Mouse (Mus musculus) forebrain, postnatal 0 days (tissue): Measurements from ENCODE around the gene Cd302. TPM values are rescaled to one million over a fixed set of nuclear protein-coding genes. Genes with fewer than 3 reads are reported as not detected.
A peak's percentile ranks its signal among the peaks of the same experiment; 100 is the strongest.

Source experiments
- ATAC-seq: fragments of 200-750 bp; cut with Nextera tagmentation; 2 replicates; pipeline ENCODE4 v1.8.0; 2017; ENCODE audit warnings: mild to moderate bottlenecking, moderate library complexity
- DNase-seq: peaks from one replicate; pipeline ENCODE4 v3.0.0-alpha.2; 2015
- H3K27ac ChIP-seq: fragments of 300-500 bp; sonication (generic); 2 replicates; pipeline ENCODE4 v1.5.1; 2014; ENCODE audit warnings: low read depth, mild to moderate bottlenecking, antibody characterized with exemption, low read length, moderate library complexity, mixed read lengths
- H3K27me3 ChIP-seq: fragments of 300-500 bp; sonication (generic); 2 replicates; pipeline ENCODE4 v1.6.1; 2014; ENCODE audit warnings: mild to moderate bottlenecking, low read length, mixed read lengths; ENCODE audit not compliant: insufficient read depth
- H3K36me3 ChIP-seq: fragments of 300-500 bp; sonication (generic); 2 replicates; pipeline ENCODE4 v1.6.1; 2014; ENCODE audit warnings: mild to moderate bottlenecking, moderate library complexity; ENCODE audit not compliant: insufficient read depth
- H3K4me1 ChIP-seq: fragments of 300-500 bp; sonication (generic); 2 replicates; pipeline ENCODE4 v1.6.1; 2014; ENCODE audit warnings: antibody characterized with exemption; ENCODE audit not compliant: insufficient read depth
- H3K4me2 ChIP-seq: fragments of 300-500 bp; sonication (generic); 2 replicates; pipeline ENCODE4 v1.6.1; 2014; ENCODE audit warnings: low read depth, mild to moderate bottlenecking, moderate library complexity
- H3K4me3 ChIP-seq: fragments of 300-500 bp; sonication (generic); 2 replicates; pipeline ENCODE4 v1.5.1; 2014; ENCODE audit warnings: low read depth, low read length, mixed read lengths
- H3K9ac ChIP-seq: fragments of 300-500 bp; sonication (generic); 2 replicates; pipeline ENCODE4 v1.6.1; 2014; ENCODE audit warnings: mild to moderate bottlenecking
- H3K9me3 ChIP-seq: fragments of 300-500 bp; sonication (generic); 2 replicates; pipeline ENCODE4 v1.6.1; 2016; ENCODE audit warnings: low read length
- CTCF ChIP-seq: sonication (generic); IDR thresholded peaks from 2 replicates; pipeline ENCODE4 v1.5.1; 2016; ENCODE audit warnings: antibody characterized with exemption, control low read depth, low read depth
- WGBS: fragments of 180-500 bp; shearing (Covaris S2); extraction: QIAGEN DNeasy Blood & Tissue Kit; methylation state at CpG from one replicate; pipeline ENCODE4 v1.1.7; 2014; 5-methylcytosine and 5-hydroxymethylcytosine counted together
- polyA plus RNA-seq: library from polyadenylated mRNA; unstranded; fragments of >200 nt; fragmentation: Nextera tagmentation; extraction: Ambion mirVana; gene quantifications from 2 replicates; pipeline ENCODE4 v1.2.1, GENCODE M21; 2015
- total RNA-seq: library from RNA; depleted of rRNA; stranded (reverse); fragments of >200 nt; gene quantifications from 2 replicates; pipeline ENCODE4 v1.2.3, GENCODE M21; 2014; rRNA removed

The Cd302 gene
- total RNA-seq (5.8 and 8.6 TPM in 2 replicates), polyA plus RNA-seq (19.3 and 22.9 TPM in 2 replicates)

- Histone ChIP-seq H3K36me3 (no peaks in the 10 kb centered on the region), H3K4me1 (0 out of 2 replicates have a peak, but pooled peaks cover 5% of the 10 kb centered on the region), H3K4me3 (peak within 1 kb of the TSS; percentile 47), H3K27me3 (no peaks in the 10 kb centered on the region), H3K27ac (no peak within 1 kb of the TSS), H3K9ac (peak within 1 kb of the TSS; percentile 42), H3K4me2 (peak within 1 kb of the TSS; percentile 97), H3K9me3 (no peaks in the 10 kb centered on the region)
- 59% methylated on average over 4 of the region's 4 CpGs for WGBS
- TF ChIP-seq CTCF, result no peak
- DNase-seq (no peak), ATAC-seq (no peak)
These were observed at the start of gene Cd302 for GRCm38 (mm10) chr2:60284467-60284821. TSS of gene Cd302 (minus strand) at chr2:60284488.

GRCm38 (mm10) chr2:60328641-60329040 lies 44.4 kb upstream of the Cd302 start:
- no peak for TF ChIP-seq CTCF
- 91% methylated on average over 10 of the region's 10 CpGs for WGBS
- Histone ChIP-seq H3K27me3 (no peaks in the 10 kb centered on the region), H3K4me1 (no peaks in the 10 kb centered on the region), H3K27ac (no peak overlapping the region), H3K36me3 (no peaks in the 10 kb centered on the region), H3K9ac (no peak overlapping the region), H3K9me3 (no peaks in the 10 kb centered on the region), H3K4me3 (no peak overlapping the region), H3K4me2 (no peak overlapping the region)
- ATAC-seq, result no peak
- no peak for DNase-seq

- DNase-seq (no peak), ATAC-seq (no peak)
- H3K27me3 ChIP-seq, result no peaks in the 10 kb centered on the region
- no peak overlapping the region for H3K9ac ChIP-seq
- no peak overlapping the region for H3K4me2 ChIP-seq
- WGBS, result 91% methylated on average over 11 of the region's 11 CpGs
- no peak for TF ChIP-seq CTCF
- no peak overlapping the region for H3K27ac ChIP-seq
- H3K9me3 ChIP-seq, result no peaks in the 10 kb centered on the region
- H3K4me1 ChIP-seq, result no peaks in the 10 kb centered on the region
- no peak overlapping the region for H3K4me3 ChIP-seq
- no peaks in the 10 kb centered on the region for H3K36me3 ChIP-seq
These were observed 43.3 kb upstream of the Cd302 start for GRCm38 (mm10) chr2:60327581-60327980.

GRCm38 (mm10) chr2:60326948-60327347 lies 42.7 kb upstream of the Cd302 start:
- no peak overlapping the region for H3K4me2 ChIP-seq
- H3K4me3 ChIP-seq, result no peak overlapping the region
- H3K36me3 ChIP-seq, result no peaks in the 10 kb centered on the region
- no peak overlapping the region for H3K9ac ChIP-seq
- H3K4me1 ChIP-seq, result no peaks in the 10 kb centered on the region
- H3K27ac ChIP-seq, result no peak overlapping the region
- TF ChIP-seq CTCF, result no peak
- no peaks in the 10 kb centered on the region for H3K27me3 ChIP-seq
- 81% methylated on average over 7 of the region's 7 CpGs for WGBS
- DNase-seq (no peak), ATAC-seq (no peak)
- H3K9me3 ChIP-seq, result no peaks in the 10 kb centered on the region

- no peak for DNase-seq
- WGBS, result 86% methylated on average over 5 of the region's 5 CpGs
- no peaks in the 10 kb centered on the region for H3K9me3 ChIP-seq
- no peak overlapping the region for H3K4me3 ChIP-seq
- no peak overlapping the region for H3K4me2 ChIP-seq
- no peaks in the 10 kb centered on the region for H3K36me3 ChIP-seq
- peak; percentile 37 for TF ChIP-seq CTCF
- no peak for ATAC-seq
- H3K9ac ChIP-seq, result no peak overlapping the region
- no peaks in the 10 kb centered on the region for H3K4me1 ChIP-seq
- no peaks in the 10 kb centered on the region for H3K27me3 ChIP-seq
- no peak overlapping the region for H3K27ac ChIP-seq
These were observed 39.1 kb upstream of the Cd302 start for GRCm38 (mm10) chr2:60323411-60323810.

GRCm38 (mm10) chr2:60322031-60322726 lies 37.9 kb upstream of the Cd302 start:
- WGBS, result 68% methylated on average over 6 of the region's 6 CpGs
- Histone ChIP-seq H3K27ac (no peak overlapping the region), H3K9me3 (no peaks in the 10 kb centered on the region), H3K36me3 (no peaks in the 10 kb centered on the region), H3K27me3 (no peaks in the 10 kb centered on the region), H3K9ac (no peak overlapping the region), H3K4me1 (no peaks in the 10 kb centered on the region), H3K4me2 (no peak overlapping the region), H3K4me3 (no peak overlapping the region)
- DNase-seq (no peak), ATAC-seq (no peak)
- no peak for TF ChIP-seq CTCF

- Histone ChIP-seq H3K27me3 (no peaks in the 10 kb centered on the region), H3K4me3 (no peak overlapping the region), H3K4me2 (no peak overlapping the region), H3K27ac (no peak overlapping the region), H3K4me1 (no peaks in the 10 kb centered on the region), H3K9me3 (no peaks in the 10 kb centered on the region), H3K36me3 (no peaks in the 10 kb centered on the region), H3K9ac (no peak overlapping the region)
- ATAC-seq, result no peak
- DNase-seq, result no peak
- WGBS, result 69% methylated on average over 4 of the region's 4 CpGs
- TF ChIP-seq CTCF, result no peak
These were observed 19.5 kb upstream of the Cd302 start for GRCm38 (mm10) chr2:60303796-60304195.
